Mouse (Mus musculus) heart, postnatal 0 days (tissue): ENCODE measurements around the gene Myd88. TPM values are rescaled to one million over a fixed set of nuclear protein-coding genes. Genes with fewer than 3 reads are reported as not detected.
"Not testable (repeated sequence)": the region's sequence is repeated elsewhere in the genome, so short reads cannot be mapped to it uniquely, and the experiment has no call there.

Experiments used
- ATAC-seq: fragments of 200-750 bp; cut with Nextera tagmentation; 2 replicates; pipeline ENCODE4 v1.8.0; 2017; ENCODE audit warnings: low read depth, moderate number of reproducible peaks, moderate library complexity; ENCODE audit not compliant: insufficient read depth
- DNase-seq: peaks from one replicate; pipeline ENCODE4 v3.0.0-alpha.2; 2016; ENCODE audit warnings: low spot score
- H3K27ac ChIP-seq: fragments of 300-500 bp; sonication (generic); 2 replicates; pipeline ENCODE4 v1.5.1; 2014; ENCODE audit warnings: low read depth, mild to moderate bottlenecking
- H3K27me3 ChIP-seq: fragments of 300-500 bp; sonication (generic); 2 replicates; pipeline ENCODE4 v1.6.1; 2014; ENCODE audit warnings: low read length, mixed read lengths; ENCODE audit not compliant: control insufficient read depth, insufficient read depth
- H3K36me3 ChIP-seq: fragments of 300-500 bp; sonication (generic); replicated peaks from 2 replicates; pipeline ENCODE4 v1.6.1; 2014; ENCODE audit warnings: low read length, mixed read lengths; ENCODE audit not compliant: control insufficient read depth, insufficient read depth
- H3K4me1 ChIP-seq: fragments of 300-500 bp; sonication (generic); 2 replicates; pipeline ENCODE4 v1.6.1; 2014; ENCODE audit warnings: antibody characterized with exemption; ENCODE audit not compliant: control insufficient read depth, insufficient read depth
- H3K4me2 ChIP-seq: fragments of 300-500 bp; sonication (generic); 2 replicates; pipeline ENCODE4 v1.6.1; 2014; ENCODE audit warnings: low read depth, mild to moderate bottlenecking, low read length, moderate library complexity
- H3K4me3 ChIP-seq: fragments of 300-500 bp; sonication (generic); 2 replicates; pipeline ENCODE4 v1.5.1; 2014; ENCODE audit warnings: low read depth, low read length
- H3K9ac ChIP-seq: fragments of 300-500 bp; sonication (generic); replicated peaks from 2 replicates; pipeline ENCODE4 v1.6.1; 2014; ENCODE audit warnings: low read depth, low read length, mixed read lengths
- H3K9me3 ChIP-seq: fragments of 300-500 bp; sonication (generic); replicated peaks from 2 replicates; pipeline ENCODE4 v1.6.1; 2016; ENCODE audit warnings: low read length; ENCODE audit not compliant: control insufficient read depth
- CTCF ChIP-seq: IDR thresholded peaks from 2 replicates; pipeline ENCODE4 v1.5.1; 2016; ENCODE audit warnings: antibody characterized with exemption, control low read depth, low read depth
- EP300 ChIP-seq: IDR thresholded peaks from 2 replicates; pipeline ENCODE4 v1.6.1; 2016; ENCODE audit warnings: antibody characterized with exemption, low read depth
- WGBS: fragments of 180-500 bp; shearing (Covaris S2); extraction: QIAGEN DNeasy Blood & Tissue Kit; methylation state at CpG from one replicate; pipeline ENCODE4 v1.1.7; 2014; 5-methylcytosine and 5-hydroxymethylcytosine counted together
- polyA plus RNA-seq: library from polyadenylated mRNA; unstranded; fragments of >200 nt; fragmentation: Nextera tagmentation; extraction: Ambion mirVana; gene quantifications from 2 replicates; pipeline ENCODE4 v1.2.1, GENCODE M21; 2015
- total RNA-seq: library from RNA; depleted of rRNA; stranded (reverse); fragments of >200 nt; gene quantifications from 2 replicates; pipeline ENCODE4 v1.2.3, GENCODE M21; 2014; ENCODE audit warnings: low replicate concordance

The Myd88 gene
- total and polyA plus RNA-seq, 2 experiments from 2014 or later = 14.3 to 17.0 TPM

GRCm38 (mm10) chr9:119375008-119375407, 33.8 kb upstream of the Myd88 start:
- DNase-seq (no peak), ATAC-seq (no peak)
- TF ChIP-seq EP300 (no peak), CTCF (no peak)
- 70% methylated on average over 3 of the region's 3 CpGs for WGBS
- H3K9me3 ChIP-seq = no peaks in the 10 kb centered on the region
- H3K27me3 ChIP-seq = no peaks in the 10 kb centered on the region
- H3K4me3 ChIP-seq = no peak overlapping the region
- no peak overlapping the region for H3K9ac ChIP-seq
- no peaks in the 10 kb centered on the region for H3K36me3 ChIP-seq
- no peak overlapping the region for H3K27ac ChIP-seq
- H3K4me1 ChIP-seq = no peaks in the 10 kb centered on the region
- H3K4me2 ChIP-seq = no peak overlapping the region

GRCm38 (mm10) chr9:119371251-119371650, 30.0 kb upstream of the Myd88 start:
- 76% methylated on average over 4 of the region's 4 CpGs for WGBS
- no peak overlapping the region for H3K9ac ChIP-seq
- DNase-seq = no peak

GRCm38 (mm10) chr9:119370770-119371169, 29.6 kb upstream of the Myd88 start:
- WGBS = 85% methylated on average over 4 of the region's 4 CpGs

More at GRCm38 (mm10) chr9:119371251-119371650, 30.0 kb upstream of the Myd88 start:
- Histone ChIP-seq H3K27me3 (no peaks in the 10 kb centered on the region), H3K4me3 (no peak overlapping the region), H3K27ac (no peak overlapping the region), H3K4me1 (no peaks in the 10 kb centered on the region), H3K36me3 (no peaks in the 10 kb centered on the region), H3K9me3 (no peaks in the 10 kb centered on the region), H3K4me2 (no peak overlapping the region)
- ATAC-seq = no peak
- TF ChIP-seq CTCF (no peak), EP300 (no peak)

GRCm38 (mm10) chr9:119368367-119368766, 27.2 kb upstream of the Myd88 start:
- no peaks in the 10 kb centered on the region for H3K27me3 ChIP-seq
- H3K4me1 ChIP-seq = no peaks in the 10 kb centered on the region
- H3K9me3 ChIP-seq = no peaks in the 10 kb centered on the region
- H3K4me2 ChIP-seq = no peak overlapping the region
- WGBS = 89% methylated on average over 3 of the region's 3 CpGs
- no peak overlapping the region for H3K9ac ChIP-seq
- no peak overlapping the region for H3K4me3 ChIP-seq
- no peak for TF ChIP-seq EP300
- no peak for TF ChIP-seq CTCF
- no peaks in the 10 kb centered on the region for H3K36me3 ChIP-seq
- no peak for ATAC-seq
- H3K27ac ChIP-seq = no peak overlapping the region
- DNase-seq = no peak

More at GRCm38 (mm10) chr9:119370770-119371169, 29.6 kb upstream of the Myd88 start:
- not testable (repeated sequence) for H3K27ac ChIP-seq, H3K4me2 ChIP-seq, H3K4me3 ChIP-seq, ATAC-seq, H3K27me3 ChIP-seq, DNase-seq, H3K9me3 ChIP-seq, H3K36me3 ChIP-seq, H3K4me1 ChIP-seq, H3K9ac ChIP-seq

- no peak within 1 kb of the TSS for H3K27ac ChIP-seq
- H3K9ac ChIP-seq = no peak within 1 kb of the TSS
- H3K4me3 ChIP-seq = no peak within 1 kb of the TSS
- ATAC-seq = no peak
- no peak within 1 kb of the TSS for H3K4me2 ChIP-seq
- H3K27me3 ChIP-seq = no peaks in the 10 kb centered on the region
- DNase-seq = no peak
- WGBS = 47% methylated on average over 7 of the region's 7 CpGs
- no peaks in the 10 kb centered on the region for H3K9me3 ChIP-seq
- no peaks in the 10 kb centered on the region for H3K4me1 ChIP-seq
- no peaks in the 10 kb centered on the region for H3K36me3 ChIP-seq
- no peak for TF ChIP-seq EP300
- no peak for TF ChIP-seq CTCF
Measured at GRCm38 (mm10) chr9:119365284-119365683, 24.1 kb upstream of the Myd88 start, which contains the start of gene Slc22a14. Gene Slc22a14 (minus strand): TSS chr9:119365553.

GRCm38 (mm10) chr9:119363229-119363628, 22.0 kb upstream of the Myd88 start:
- TF ChIP-seq EP300 (no peak), CTCF (no peak)
- Histone ChIP-seq H3K9me3 (no peaks in the 10 kb centered on the region), H3K4me2 (no peak overlapping the region), H3K36me3 (no peaks in the 10 kb centered on the region), H3K9ac (no peak overlapping the region), H3K27ac (no peak overlapping the region), H3K4me3 (no peak overlapping the region), H3K27me3 (no peaks in the 10 kb centered on the region), H3K4me1 (no peaks in the 10 kb centered on the region)
- 48% methylated on average over 12 of the region's 12 CpGs for WGBS
- DNase-seq = no peak
- ATAC-seq = no peak
